Mouse (Mus musculus) layer of hippocampus, adult 2 months (tissue): Measurements from ENCODE around the gene Kcnj8. TPM values are rescaled to one million over a fixed set of nuclear protein-coding genes. Genes with fewer than 3 reads are reported as not detected.

Experiments
- DNase-seq, 2 experiments: peaks; one replicate each; pipeline ENCODE4 v3.0.0; 2022; ENCODE audit warnings: low spot score in 2 of 2
- H3K27ac ChIP-seq: fragments of 200-600 bp; 2 replicates; pipeline ENCODE4 v1.8.1; 2022
- H3K4me3 ChIP-seq: fragments of 200-600 bp; 2 replicates; pipeline ENCODE4 v1.8.1; 2022; ENCODE audit warnings: mild to moderate bottlenecking
- CTCF ChIP-seq: fragments of 200-600 bp; conservative IDR thresholded peaks from 2 replicates; pipeline ENCODE4 v1.8.1; 2022; ENCODE audit warnings: antibody characterized with exemption, mild to moderate bottlenecking, moderate library complexity
- total RNA-seq, 2 experiments: library from RNA; stranded (reverse); gene quantifications; 2 replicates each; pipeline ENCODE4 v1.2.3; 2021

Gene Kcnj8
- total RNA-seq, 2 experiments from 2014 or later, result 1.7 to 2.3 TPM

- no peak overlapping the region for H3K27ac ChIP-seq
- TF ChIP-seq CTCF, result peak; percentile 80
- no peak overlapping the region for H3K4me3 ChIP-seq
- DNase-seq, result peak; percentile 58 to 73
Measured at GRCm38 (mm10) chr6:142514912-142515311, 56.5 kb downstream of the Kcnj8 start.

Other genes with a start within 250 kb of the Kcnj8 start
- not detected for gene Slco1a5, start 248.6 kb downstream of the Kcnj8 start, total RNA-seq
- 10 to 100 TPM; 12.8 to 15.7 TPM for gene Pyroxd1, start 226.0 kb downstream of the Kcnj8 start, total RNA-seq
- gene Recql, start 184.5 kb downstream of the Kcnj8 start, total RNA-seq, result 10 to 100 TPM; 26.7 to 26.9 TPM
- gene Golt1b, start 184.4 kb downstream of the Kcnj8 start, total RNA-seq, result 10 to 100 TPM; 28.6 TPM
- 1 to 10 TPM; 1.2 to 2.9 TPM for gene Spx, start 158.2 kb downstream of the Kcnj8 start, total RNA-seq
- under 1 TPM; 0.12 to 0.13 TPM for gene Gys2, start 98.5 kb downstream of the Kcnj8 start, total RNA-seq
- 100 to 1,000 TPM; 540 to 581 TPM for gene Ldhb, start 63.7 kb downstream of the Kcnj8 start, total RNA-seq
- gene Abcc9, start 130.7 kb upstream of the Kcnj8 start, total RNA-seq, result 1 to 10 TPM; 3.4 to 4.0 TPM
- gene Cmas, start 185.1 kb upstream of the Kcnj8 start, total RNA-seq, result 100 to 1,000 TPM; 100 to 102 TPM
- gene Sult6b2, start 232.9 kb upstream of the Kcnj8 start, total RNA-seq, result under 1 TPM; 0.15 to 0.39 TPM